Mouse (Mus musculus) cerebellum, adult 8-10 months (tissue): ENCODE measurements around the gene Serpinb3c.
"Not testable (repeated sequence)": the region's sequence is repeated elsewhere in the genome, so short reads cannot be mapped to it uniquely, and the experiment has no call there.

ENCODE experiments used
- DNase-seq: peaks from one replicate; pipeline ENCODE4 v3.0.0; 2022

Gene Serpinb3c

DNA sequence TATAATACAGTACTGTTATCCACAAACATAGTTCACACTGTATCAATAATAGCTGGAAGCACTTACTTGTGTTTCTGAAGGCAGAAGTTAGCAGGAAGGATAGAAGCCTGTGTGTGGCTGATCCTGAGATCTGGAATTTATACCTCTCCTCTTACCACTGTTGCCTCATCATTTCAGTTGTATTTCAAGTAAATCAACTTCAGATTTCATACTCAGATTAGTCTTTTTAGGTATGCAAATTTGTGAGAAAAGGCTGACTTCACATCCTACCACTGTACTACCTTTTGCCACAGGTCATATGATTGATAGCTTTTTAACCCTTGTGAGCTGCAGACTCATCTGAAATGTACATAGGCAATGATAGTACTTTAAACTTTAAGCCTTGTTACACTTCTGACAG lies at the start of gene Serpinb3c, which contains the start of gene Serpinb3b:
Serpinb3c (minus strand) TSS at position 111 of the 400 bp plus-strand sequence.
Serpinb3b (minus strand) TSS at position 101 of the 400 bp plus-strand sequence.
- DNase-seq: not testable (repeated sequence)

GRCm38 (mm10) chr1:107243170-107243569 lies 35.0 kb downstream of the Serpinb3c start:
- peak; percentile 3 for DNase-seq
